Mouse (Mus musculus) kidney, embryonic 14.5 days (tissue): ENCODE results near the gene Slc45a1. TPM values are rescaled to one million over a fixed set of nuclear protein-coding genes. Genes with fewer than 3 reads are reported as not detected.

Experiments used
- ATAC-seq: fragments of 200-750 bp; cut with Nextera tagmentation; 2 replicates; pipeline ENCODE4 v1.8.0; 2017; ENCODE audit warnings: moderate number of reproducible peaks, mild to moderate bottlenecking, moderate TSS enrichment, moderate library complexity; ENCODE audit not compliant: low FRiP score, low TSS enrichment
- H3K27ac ChIP-seq: fragments of 300-500 bp; sonication (generic); 2 replicates; pipeline ENCODE4 v1.5.1; 2014; ENCODE audit warnings: low read depth, mild to moderate bottlenecking, low read length, moderate library complexity, mixed read lengths
- H3K27me3 ChIP-seq: fragments of 300-500 bp; sonication (generic); 2 replicates; pipeline ENCODE4 v1.6.1; 2014; ENCODE audit warnings: mild to moderate bottlenecking, low read length; ENCODE audit not compliant: control insufficient read depth, insufficient read depth
- H3K36me3 ChIP-seq: fragments of 300-500 bp; sonication (generic); 2 replicates; pipeline ENCODE4 v1.6.1; 2014; ENCODE audit warnings: low read length, mixed read lengths; ENCODE audit not compliant: control insufficient read depth, insufficient read depth
- H3K4me1 ChIP-seq: fragments of 300-500 bp; sonication (generic); 2 replicates; pipeline ENCODE4 v1.6.1; 2014; ENCODE audit warnings: low read length, mixed read lengths; ENCODE audit not compliant: control insufficient read depth, insufficient read depth
- H3K4me2 ChIP-seq: fragments of 300-500 bp; sonication (generic); replicated peaks from 2 replicates; pipeline ENCODE4 v1.6.1; 2014; ENCODE audit warnings: low read depth, mild to moderate bottlenecking, low read length
- H3K4me3 ChIP-seq: fragments of 300-500 bp; sonication (generic); 2 replicates; pipeline ENCODE4 v1.5.1; 2014; ENCODE audit warnings: mild to moderate bottlenecking, low read length
- H3K9ac ChIP-seq: fragments of 300-500 bp; sonication (generic); 2 replicates; pipeline ENCODE4 v1.6.1; 2014; ENCODE audit warnings: low read depth, mild to moderate bottlenecking, low read length, moderate library complexity
- H3K9me3 ChIP-seq: fragments of 300-500 bp; sonication (generic); 2 replicates; pipeline ENCODE4 v1.6.1; 2016; ENCODE audit warnings: low read length; ENCODE audit not compliant: control insufficient read depth
- WGBS: fragments of 180-500 bp; shearing (Covaris S2); extraction: QIAGEN DNeasy Blood & Tissue Kit; methylation state at CpG from one replicate; pipeline ENCODE4 v1.1.7; 2014; 5-methylcytosine and 5-hydroxymethylcytosine counted together
- polyA plus RNA-seq: library from polyadenylated mRNA; unstranded; fragments of >200 nt; fragmentation: Nextera tagmentation; extraction: Ambion mirVana; gene quantifications from 2 replicates; pipeline ENCODE4 v1.2.1, GENCODE M21; 2014

Gene Slc45a1
- polyA plus RNA-seq, 1 experiment from 2014 or later = not detected

- 48% methylated on average over 6 of the region's 6 CpGs for WGBS
- peak overlapping the region; percentile 80; the same call in 1 of the 2 replicates for H3K27ac ChIP-seq
- H3K4me1 ChIP-seq = peaks cover 56% of the 10 kb centered on the region
- H3K4me3 ChIP-seq = no peak overlapping the region
- H3K36me3 ChIP-seq = peaks cover 2% of the 10 kb centered on the region; the same call in 1 of the 2 replicates
- no peak overlapping the region; the same call in 1 of the 2 replicates for H3K4me2 ChIP-seq
- H3K9me3 ChIP-seq = no peaks in the 10 kb centered on the region
- no peak for ATAC-seq
- no peaks in the 10 kb centered on the region for H3K27me3 ChIP-seq
- peak overlapping the region; percentile 14; the same call in 1 of the 2 replicates for H3K9ac ChIP-seq
Observed at GRCm38 (mm10) chr4:150592087-150592486, 59.9 kb downstream of the Slc45a1 start.

GRCm38 (mm10) chr4:150591602-150592001 is 60.4 kb downstream of the Slc45a1 start:
- Histone ChIP-seq H3K4me2 (no peak overlapping the region; the same call in 1 of the 2 replicates), H3K4me1 (peaks cover 60% of the 10 kb centered on the region)

GRCm38 (mm10) chr4:150590621-150591282 is 61.2 kb downstream of the Slc45a1 start:
- no peaks in the 10 kb centered on the region for H3K27me3 ChIP-seq
- peak overlapping the region; percentile 80; the same call in 1 of the 2 replicates for H3K27ac ChIP-seq
- H3K4me2 ChIP-seq = no peak overlapping the region
- WGBS = 16% methylated on average over 3 of the region's 3 CpGs
- no peak for ATAC-seq
- peaks cover 67% of the 10 kb centered on the region for H3K4me1 ChIP-seq
- no peak overlapping the region for H3K9ac ChIP-seq
- no peaks in the 10 kb centered on the region for H3K9me3 ChIP-seq
- H3K36me3 ChIP-seq = no peaks in the 10 kb centered on the region
- no peak overlapping the region for H3K4me3 ChIP-seq

More at GRCm38 (mm10) chr4:150591602-150592001, 60.4 kb downstream of the Slc45a1 start:
- Histone ChIP-seq H3K27me3 (no peaks in the 10 kb centered on the region), H3K27ac (peak overlapping the region; percentile 80; the same call in 1 of the 2 replicates), H3K9ac (0 out of 2 replicates have a peak overlapping the region, but pooled peaks have one; percentile 5), H3K9me3 (no peaks in the 10 kb centered on the region), H3K36me3 (peaks cover 2% of the 10 kb centered on the region; the same call in 1 of the 2 replicates), H3K4me3 (no peak overlapping the region)
- 28% methylated on average over 4 of the region's 4 CpGs for WGBS
- ATAC-seq = no peak

- no peak for ATAC-seq
- 31% methylated on average over 2 of the region's 2 CpGs for WGBS
- Histone ChIP-seq H3K9me3 (no peaks in the 10 kb centered on the region), H3K4me3 (no peak overlapping the region), H3K4me2 (no peak overlapping the region), H3K9ac (no peak overlapping the region), H3K27ac (no peak overlapping the region), H3K4me1 (peaks cover 83% of the 10 kb centered on the region), H3K36me3 (no peaks in the 10 kb centered on the region), H3K27me3 (no peaks in the 10 kb centered on the region)
Observed at GRCm38 (mm10) chr4:150588300-150588621, 63.7 kb downstream of the Slc45a1 start.

- WGBS = 67% methylated on average over 8 of the region's 8 CpGs
- no peak overlapping the region; the same call in 1 of the 2 replicates for H3K9ac ChIP-seq
- no peak overlapping the region for H3K4me2 ChIP-seq
- peaks cover 83% of the 10 kb centered on the region for H3K4me1 ChIP-seq
- ATAC-seq = no peak
- no peak overlapping the region for H3K4me3 ChIP-seq
- no peaks in the 10 kb centered on the region for H3K9me3 ChIP-seq
- H3K36me3 ChIP-seq = no peaks in the 10 kb centered on the region
- no peaks in the 10 kb centered on the region for H3K27me3 ChIP-seq
- no peak overlapping the region for H3K27ac ChIP-seq
Observed at GRCm38 (mm10) chr4:150587597-150588299, 64.2 kb downstream of the Slc45a1 start.

- Histone ChIP-seq H3K27ac (no peak overlapping the region), H3K9ac (no peak overlapping the region), H3K9me3 (no peaks in the 10 kb centered on the region), H3K4me2 (no peak overlapping the region), H3K27me3 (no peaks in the 10 kb centered on the region), H3K36me3 (no peaks in the 10 kb centered on the region), H3K4me1 (peaks cover 80% of the 10 kb centered on the region), H3K4me3 (no peak overlapping the region)
- 70% methylated on average over 5 of the region's 5 CpGs for WGBS
- ATAC-seq = no peak
Observed at GRCm38 (mm10) chr4:150586275-150586674, 65.7 kb downstream of the Slc45a1 start.

GRCm38 (mm10) chr4:150585800-150586199 is 66.2 kb downstream of the Slc45a1 start:
- no peak overlapping the region for H3K27ac ChIP-seq
- H3K36me3 ChIP-seq = no peaks in the 10 kb centered on the region
- no peaks in the 10 kb centered on the region for H3K9me3 ChIP-seq
- H3K9ac ChIP-seq = no peak overlapping the region
- no peaks in the 10 kb centered on the region for H3K27me3 ChIP-seq
- no peak overlapping the region for H3K4me3 ChIP-seq
- H3K4me1 ChIP-seq = peaks cover 75% of the 10 kb centered on the region
- ATAC-seq = no peak
- H3K4me2 ChIP-seq = no peak overlapping the region
- 84% methylated on average over 2 of the region's 2 CpGs for WGBS

- H3K27ac ChIP-seq = peak overlapping the region; percentile 93
- no peaks in the 10 kb centered on the region for H3K9me3 ChIP-seq
- 20% methylated on average over 3 of the region's 3 CpGs for WGBS
- H3K4me1 ChIP-seq = peaks cover 59% of the 10 kb centered on the region
- H3K36me3 ChIP-seq = no peaks in the 10 kb centered on the region
- H3K4me3 ChIP-seq = no peak overlapping the region
- peak; percentile 44 for ATAC-seq
- H3K9ac ChIP-seq = peak overlapping the region; percentile 44; the same call in 1 of the 2 replicates
- peak overlapping the region; percentile 21 for H3K4me2 ChIP-seq
- H3K27me3 ChIP-seq = no peaks in the 10 kb centered on the region
Observed at GRCm38 (mm10) chr4:150583777-150584135, 68.2 kb downstream of the Slc45a1 start.
